23 mouse cellular contexts compared by ENCODE assay signal in genomic region chr12:77887335-77887734, GRCm38 (mm10).
DNase-seq lines count a peak whose midpoint lies in the region; ATAC-seq and TF ChIP-seq lines count a peak whose summit lies in the region.
"Had no signal": no experiment of that assay in that cellular context is flagged by ENCODE, and none has a peak within 500 bp of the region (broad histone marks: within the 10 kb centered on the region; RNA-seq: fewer than 3 reads in every experiment).

No protein-coding gene starts in this region.

- no peak for TF ChIP-seq EP300 in liver, postnatal 0 days (IDR thresholded peaks at IDR 0.05; ENCODE audit: low read depth)
- TF ChIP-seq EP300 in CH12.LX (IDR thresholded peaks at IDR 0.05; ENCODE audit: low read length), result no peak

- no peak for DNase-seq in liver, postnatal 0 days
- peak; percentile 31 for DNase-seq in CH12.LX (ENCODE audit: extremely low read depth)
- peak; percentile 2 to 25 for DNase-seq in natural killer cell, adult 2 months (ENCODE audit: low spot score in 2 of 2)
- no peak for DNase-seq in kidney, adult 2 months
- DNase-seq in heart, embryonic 10.5 days (ENCODE audit: low spot score), result no peak
- DNase-seq in lung, postnatal 10 days, result no peak
- DNase-seq: adrenal gland, adult 2 months; adrenal gland, postnatal 25 days; B cell, adult 2 months; cerebellum, adult 2 months; cerebellum, postnatal 10 days; forebrain, postnatal 0 days; gastrocnemius, postnatal 25 days; heart, adult 11 months; heart, postnatal 10 days had no signal

- TF ChIP-seq RAD21 in CH12.LX (IDR thresholded peaks at IDR 0.05; ENCODE audit: low read depth, low read length), result no peak

- no peak overlapping the region for H3K4me3 ChIP-seq in liver, postnatal 0 days (ENCODE audit: low read depth, low read length)
- H3K4me3 ChIP-seq in liver, embryonic 12.5 days, result no peak overlapping the region
- H3K4me3 ChIP-seq in CH12.LX (replicated peaks in 1 of 3; ENCODE audit: low read depth in 2 of 3, low read length in 2 of 3, poor library complexity in 1 of 3), result no peak overlapping the region
- H3K4me3 ChIP-seq in kidney, adult 2 months (ENCODE audit: insufficient read depth, low read depth, low read length), result no peak overlapping the region
- no peak overlapping the region for H3K4me3 ChIP-seq in heart, embryonic 10.5 days
- H3K4me3 ChIP-seq: embryonic facial prominence, embryonic 13.5 days; forebrain, embryonic 13.5 days; hindbrain, embryonic 10.5 days had no signal

- TF ChIP-seq CTCF in liver, postnatal 0 days (IDR thresholded peaks at IDR 0.05; ENCODE audit: low read depth), result no peak
- no peak for TF ChIP-seq CTCF in CH12.LX (conservative IDR thresholded peaks at IDR 0.05 in 1 of 2, IDR thresholded peaks at IDR 0.05 in 1 of 2; ENCODE audit: low read depth in 2 of 2, low read length in 2 of 2)
- TF ChIP-seq CTCF in kidney, adult 2 months (conservative IDR thresholded peaks at IDR 0.05; ENCODE audit: insufficient read depth, insufficient read length, low read depth, low read length), result no peak

- no peak overlapping the region for H3K27ac ChIP-seq in liver, postnatal 0 days (ENCODE audit: low read depth)
- no peak overlapping the region for H3K27ac ChIP-seq in liver, embryonic 12.5 days
- H3K27ac ChIP-seq in CH12.LX (ENCODE audit: insufficient read depth, low read depth), result no peak overlapping the region
- H3K27ac ChIP-seq in kidney, adult 2 months (ENCODE audit: insufficient read depth, low read depth, low read length), result no peak overlapping the region
- H3K27ac ChIP-seq in heart, embryonic 10.5 days, result no peak overlapping the region
- H3K27ac ChIP-seq: embryonic facial prominence, embryonic 13.5 days; forebrain, embryonic 13.5 days; hindbrain, embryonic 10.5 days; hindbrain, embryonic 14.5 days had no signal

- in situ Hi-C loops in CH12.LX (cut with MboI; ENCODE audit: low pct_ligation_motif_present, low pct_unique_long_range_greater_than_20kb, low sequenced_read_pairs), result no loop called here

- 0 out of 2 replicates have a peak, but pooled peaks have one; percentile 33 for ATAC-seq in liver, postnatal 0 days
- no peak for ATAC-seq in liver, embryonic 12.5 days
- peak; percentile 40 for ATAC-seq in granulocyte monocyte progenitor cell, adult 5-6 weeks (replicated peaks; ENCODE audit: poor library complexity, severe bottlenecking)
- ATAC-seq: CD4-positive, CD25-positive, alpha-beta regulatory T cell, adult 4 months; forebrain, embryonic 13.5 days; forebrain, postnatal 0 days; intestine, embryonic 16.5 days had no signal

- dilution Hi-C loops in CH12.LX (cut with MboI; ENCODE audit: extremely low pct_ligation_motif_present, extremely low pct_unique_long_range_greater_than_20kb, low sequenced_read_pairs), result no loop called here

- no peaks in the 10 kb centered on the region for H3K36me3 ChIP-seq in liver, postnatal 0 days (replicated peaks; ENCODE audit: insufficient read depth, low read length)
- H3K36me3 ChIP-seq in liver, embryonic 12.5 days, result no peaks in the 10 kb centered on the region
- no peaks in the 10 kb centered on the region for H3K36me3 ChIP-seq in CH12.LX (replicated peaks in 1 of 2; ENCODE audit: control insufficient read depth in 1 of 2, insufficient read depth in 1 of 2, low read length in 1 of 2)
- no peaks in the 10 kb centered on the region for H3K36me3 ChIP-seq in kidney, adult 2 months (ENCODE audit: control insufficient read depth, insufficient read depth, low read length)
- no peaks in the 10 kb centered on the region for H3K36me3 ChIP-seq in heart, embryonic 10.5 days
- H3K36me3 ChIP-seq: embryonic facial prominence, embryonic 13.5 days; hindbrain, embryonic 10.5 days had no signal

- WGBS in liver, postnatal 0 days (ENCODE audit: insufficient replicate concordance), result 69% methylated on average over 2 of the region's 2 CpGs
- 90% methylated on average over 2 of the region's 2 CpGs for WGBS in liver, embryonic 12.5 days (ENCODE audit: insufficient replicate concordance)
- WGBS in kidney, adult 2 months, result 93% methylated on average over 2 of the region's 2 CpGs
- 88% methylated on average over 2 of the region's 2 CpGs for WGBS in heart, embryonic 10.5 days

- H3K9ac ChIP-seq in liver, postnatal 0 days (replicated peaks), result no peak overlapping the region
- no peak overlapping the region for H3K9ac ChIP-seq in liver, embryonic 12.5 days
- no peak overlapping the region for H3K9ac ChIP-seq in CH12.LX (ENCODE audit: insufficient read depth, low read depth)
- H3K9ac ChIP-seq: embryonic facial prominence, embryonic 13.5 days; forebrain, embryonic 13.5 days; forebrain, postnatal 0 days; hindbrain, embryonic 14.5 days had no signal

- TF ChIP-seq POLR2A in CH12.LX (IDR thresholded peaks at IDR 0.05; ENCODE audit: low read depth, low read length), result no peak
- no peak for TF ChIP-seq POLR2A in kidney, adult 2 months (IDR thresholded peaks at IDR 0.05; ENCODE audit: low read depth, low read length)

- no peak overlapping the region for H3K4me2 ChIP-seq in liver, postnatal 0 days (ENCODE audit: low read depth, low read length)
- H3K4me2 ChIP-seq in liver, embryonic 12.5 days, result no peak overlapping the region
- H3K4me2 ChIP-seq in CH12.LX (ENCODE audit: insufficient read depth, low read depth, poor library complexity, severe bottlenecking), result no peak overlapping the region
- H3K4me2 ChIP-seq: embryonic facial prominence, embryonic 13.5 days; forebrain, embryonic 13.5 days; hindbrain, embryonic 14.5 days had no signal

- H3K79me2 ChIP-seq in CH12.LX (replicated peaks; ENCODE audit: control insufficient read depth, extremely low read depth, insufficient read depth, poor library complexity, severe bottlenecking), result no peaks in the 10 kb centered on the region

- H3K27me3 ChIP-seq in liver, postnatal 0 days (ENCODE audit: insufficient read depth, low read length), result no peaks in the 10 kb centered on the region
- H3K27me3 ChIP-seq in liver, embryonic 12.5 days (replicated peaks), result no peaks in the 10 kb centered on the region
- H3K27me3 ChIP-seq in CH12.LX (replicated peaks), result no peaks in the 10 kb centered on the region
- H3K27me3 ChIP-seq in kidney, adult 2 months (replicated peaks; ENCODE audit: control insufficient read depth, insufficient read depth, low read length), result no peaks in the 10 kb centered on the region
- H3K27me3 ChIP-seq in heart, embryonic 10.5 days (ENCODE audit: insufficient read depth, poor library complexity, severe bottlenecking), result no peaks in the 10 kb centered on the region
- H3K27me3 ChIP-seq: embryonic facial prominence, embryonic 13.5 days; forebrain, embryonic 13.5 days had no signal

- H3K9me3 ChIP-seq in liver, postnatal 0 days (ENCODE audit: low read length), result no peaks in the 10 kb centered on the region
- H3K9me3 ChIP-seq in liver, embryonic 12.5 days (replicated peaks), result no peaks in the 10 kb centered on the region
- H3K9me3 ChIP-seq in CH12.LX (replicated peaks; ENCODE audit: low read length), result no peaks in the 10 kb centered on the region
- H3K9me3 ChIP-seq in heart, embryonic 10.5 days, result no peaks in the 10 kb centered on the region
- H3K9me3 ChIP-seq: embryonic facial prominence, embryonic 13.5 days; forebrain, embryonic 13.5 days; hindbrain, embryonic 10.5 days had no signal

- no peaks in the 10 kb centered on the region for H3K4me1 ChIP-seq in liver, postnatal 0 days (ENCODE audit: insufficient read depth)
- H3K4me1 ChIP-seq in liver, embryonic 12.5 days, result no peaks in the 10 kb centered on the region
- H3K4me1 ChIP-seq in CH12.LX (ENCODE audit: control insufficient read depth in 1 of 2, insufficient read depth in 2 of 2), result no peaks in the 10 kb centered on the region
- no peaks in the 10 kb centered on the region for H3K4me1 ChIP-seq in kidney, adult 2 months (ENCODE audit: control insufficient read depth, insufficient read depth, low read length)
- no peaks in the 10 kb centered on the region for H3K4me1 ChIP-seq in heart, embryonic 10.5 days
- H3K4me1 ChIP-seq: embryonic facial prominence, embryonic 13.5 days; forebrain, embryonic 13.5 days; hindbrain, embryonic 10.5 days had no signal

TF ChIP-seq in CH12.LX, 34 proteins besides CTCF, POLR2A, EP300 and RAD21:
- TF ChIP-seq ZC3H11A (IDR thresholded peaks at IDR 0.05; ENCODE audit: low read depth, low read length), result no peak
- no peak for TF ChIP-seq GABPA (IDR thresholded peaks at IDR 0.05; ENCODE audit: insufficient replicate concordance, low read depth, low read length)
- no peak for TF ChIP-seq CHD1 (IDR thresholded peaks at IDR 0.05; ENCODE audit: low read depth, low read length)
- TF ChIP-seq E2F4 (IDR thresholded peaks at IDR 0.05; ENCODE audit: insufficient replicate concordance, low read depth, low read length), result no peak
- TF ChIP-seq ELF1 (IDR thresholded peaks at IDR 0.05; ENCODE audit: low read depth, low read length), result no peak
- no peak for TF ChIP-seq USF1 (IDR thresholded peaks at IDR 0.05; ENCODE audit: low read depth, low read length)
- TF ChIP-seq SMC3 (IDR thresholded peaks at IDR 0.05; ENCODE audit: low read depth, low read length), result no peak
- no peak for TF ChIP-seq JUN (IDR thresholded peaks at IDR 0.05; ENCODE audit: insufficient read depth, low read depth, low read length)
- no peak for TF ChIP-seq RCOR1 (conservative IDR thresholded peaks at IDR 0.05; ENCODE audit: low read depth, low read length)
- TF ChIP-seq HCFC1 (IDR thresholded peaks at IDR 0.05; ENCODE audit: low read depth, low read length), result no peak
- no peak for TF ChIP-seq MEF2A (IDR thresholded peaks at IDR 0.05; ENCODE audit: borderline replicate concordance, low read depth, low read length)
- no peak for TF ChIP-seq MAZ (IDR thresholded peaks at IDR 0.05; ENCODE audit: low read depth, low read length)
- TF ChIP-seq TCF12 (IDR thresholded peaks at IDR 0.05; ENCODE audit: low read depth, low read length), result no peak
- no peak for TF ChIP-seq NELFE (IDR thresholded peaks at IDR 0.05; ENCODE audit: low read depth, low read length)
- no peak for TF ChIP-seq CHD2 (IDR thresholded peaks at IDR 0.05; ENCODE audit: low read length)
- no peak for TF ChIP-seq PAX5 (IDR thresholded peaks at IDR 0.05; ENCODE audit: low read length)
- no peak for TF ChIP-seq NRF1 (IDR thresholded peaks at IDR 0.05; ENCODE audit: low read depth, low read length)
- no peak for TF ChIP-seq ZKSCAN1 (IDR thresholded peaks at IDR 0.05; ENCODE audit: borderline replicate concordance, low read depth, low read length)
- no peak for TF ChIP-seq MXI1 (IDR thresholded peaks at IDR 0.05; ENCODE audit: low read depth, low read length)

Comparison
In these comparisons a context has a peak if more than half of its experiments do, and no peak if none do; other contexts are left out.
1. DNase-seq: peak in CH12.LX (single experiment) and natural killer cell, adult 2 months (2 of 2); none in liver, postnatal 0 days (single experiment), kidney, adult 2 months (single experiment), heart, embryonic 10.5 days (single experiment) and lung, postnatal 10 days (single experiment).